Mouse (Mus musculus) hindlimb bud, embryonic 11.5 days (tissue): Measurements from ENCODE around the gene G430095P16Rik.

Experiments
- DNase-seq: peaks from one replicate; pipeline ENCODE4 v3.0.0-alpha.2; 2012; ENCODE audit warnings: low read depth, low spot score; ENCODE audit errors: extremely low spot score

The G430095P16Rik gene

DNA sequence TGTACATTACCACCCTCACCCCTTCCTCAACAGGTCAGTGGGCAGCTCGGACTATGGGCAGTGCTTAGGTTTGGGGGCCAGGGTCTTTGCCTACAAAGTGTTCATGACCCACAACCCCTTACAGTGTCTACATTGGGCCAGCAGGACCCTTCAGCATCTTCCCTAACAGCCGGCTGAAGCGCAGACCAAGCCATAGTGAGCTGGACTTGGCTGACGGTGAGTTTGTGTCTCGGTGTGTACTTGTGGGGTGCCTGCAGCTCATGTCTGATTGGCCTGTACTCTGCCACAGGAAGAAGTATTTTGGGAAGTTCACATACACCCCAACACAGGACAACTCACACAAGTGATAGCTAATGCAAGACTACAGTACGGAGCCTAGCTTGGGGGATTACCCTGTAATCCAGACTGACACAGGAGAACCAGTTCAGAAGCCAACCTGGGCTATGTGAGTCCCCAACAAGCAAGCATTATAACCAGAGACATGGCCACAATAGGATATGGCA, 19.8 kb upstream of the G430095P16Rik start:
- no peak for DNase-seq

DNA sequence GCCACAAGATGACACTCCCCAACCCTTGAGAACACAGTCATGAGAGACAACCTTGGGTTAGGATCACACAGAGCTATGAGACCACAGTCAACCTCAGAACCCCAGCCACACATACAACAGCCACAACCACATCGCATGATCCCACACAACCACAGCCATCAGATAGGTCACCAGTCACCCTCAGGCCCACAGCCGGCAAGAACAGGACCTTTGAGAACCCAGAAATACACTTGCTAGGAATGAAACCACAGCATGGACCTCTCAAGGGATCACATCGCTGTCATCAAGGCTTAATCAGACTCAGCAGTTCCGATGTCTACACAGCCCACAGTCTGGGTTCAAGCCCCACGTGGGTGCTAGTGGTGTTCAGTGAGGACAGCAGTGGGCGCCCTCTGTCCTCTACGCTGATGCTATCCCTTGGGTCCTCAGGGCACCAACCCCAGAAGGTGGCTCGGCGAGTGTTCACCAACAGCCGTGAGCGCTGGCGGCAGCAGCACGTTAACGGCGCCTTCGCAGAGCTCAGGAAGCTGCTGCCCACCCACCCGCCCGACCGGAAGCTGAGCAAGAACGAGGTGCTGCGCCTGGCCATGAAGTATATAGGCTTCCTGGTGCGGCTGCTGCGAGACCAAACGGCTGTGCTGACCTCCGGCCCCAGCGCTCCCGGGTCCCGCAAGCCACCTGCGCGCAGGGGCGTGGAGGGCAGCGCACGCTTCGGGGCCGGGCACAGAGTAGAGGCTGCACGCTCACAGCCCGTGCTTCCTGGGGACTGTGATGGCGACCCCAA, 19.1 kb upstream of the G430095P16Rik start:
- no peak for DNase-seq

DNA sequence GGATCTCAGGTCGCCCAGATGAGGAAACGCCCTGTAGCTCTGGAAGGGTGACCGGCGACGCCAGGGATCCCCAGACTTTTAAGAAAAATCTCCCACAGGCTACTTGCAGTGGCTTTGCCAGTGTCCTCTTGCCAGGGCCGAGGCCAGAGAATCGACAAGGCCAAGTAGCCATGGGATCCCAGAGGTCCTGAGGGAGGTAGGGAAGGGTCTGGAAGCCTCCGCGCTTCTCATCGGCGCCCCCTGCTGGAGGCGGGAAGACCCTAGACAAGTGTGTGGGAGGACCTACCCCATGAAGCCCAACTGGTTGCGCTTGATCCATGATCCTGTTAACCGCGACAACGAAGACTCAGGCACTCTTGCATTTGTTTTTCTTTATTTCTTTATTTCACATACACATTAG, 18.5 kb upstream of the G430095P16Rik start:
- no peak for DNase-seq

DNA sequence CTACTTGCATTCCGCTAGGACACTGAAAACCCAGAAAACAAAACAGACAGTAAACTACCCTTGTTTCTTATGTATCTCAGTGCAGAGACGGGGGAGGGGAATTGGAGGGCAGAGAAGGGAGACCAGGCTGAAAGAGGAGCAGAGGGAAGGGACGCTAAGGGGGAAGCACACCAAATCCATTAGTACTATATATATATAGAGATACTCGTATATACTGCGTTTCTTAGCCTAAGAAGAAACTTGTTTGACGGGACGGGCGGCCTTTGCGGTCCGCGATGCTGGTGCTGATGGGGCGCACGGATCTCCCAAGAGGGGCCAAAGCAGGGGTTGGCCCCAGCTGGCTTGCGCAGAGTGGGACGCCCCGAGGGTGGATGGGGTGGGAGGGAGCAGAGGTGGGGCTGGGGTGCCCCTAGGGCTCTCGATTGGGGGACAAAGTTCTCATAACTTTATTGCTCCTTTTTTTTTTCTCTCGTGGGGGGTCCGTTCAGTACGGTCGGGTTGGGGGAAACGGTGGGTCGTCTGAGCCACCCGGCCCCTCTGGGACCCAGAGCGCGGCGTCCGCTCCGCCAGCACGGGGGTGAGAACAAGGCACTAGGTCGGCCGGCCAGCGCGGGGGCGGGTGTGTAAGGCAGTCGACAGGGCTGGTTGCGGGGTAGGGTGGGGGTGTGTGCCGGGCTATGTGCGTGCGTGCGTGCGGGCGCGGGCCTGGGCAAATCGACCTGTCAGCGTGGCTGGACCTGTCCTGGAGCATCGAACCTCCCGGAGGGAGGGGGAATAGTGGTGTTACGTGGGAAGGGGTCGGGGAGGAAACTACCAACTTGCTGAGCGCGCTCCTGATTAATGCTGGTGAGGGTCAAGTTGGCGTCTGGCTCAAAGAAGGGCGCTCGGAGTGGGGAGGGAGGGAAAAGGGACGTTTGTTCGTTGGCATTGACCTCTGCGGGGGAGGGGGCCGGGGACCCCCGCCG, 17.7 kb upstream of the G430095P16Rik start:
- DNase-seq, result no peak

DNA sequence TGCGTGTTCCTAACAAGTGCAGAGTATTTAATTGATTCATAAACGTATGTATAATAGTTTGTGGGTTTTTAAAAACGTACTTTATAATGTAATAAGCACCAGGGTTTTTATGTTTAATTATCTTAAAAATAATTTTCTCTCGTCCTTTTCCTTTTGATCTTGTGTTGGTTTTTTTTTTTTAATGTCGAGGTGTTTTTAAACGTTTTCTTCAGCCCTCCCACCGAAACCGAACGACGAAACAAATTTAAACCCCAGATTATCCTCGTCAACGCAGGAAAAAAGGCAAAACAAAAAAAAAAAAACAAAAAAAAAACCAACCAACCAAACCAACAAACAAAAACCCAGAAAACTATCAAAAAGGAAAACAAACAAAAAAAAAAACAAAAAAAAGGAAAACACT, 16.8 kb upstream of the G430095P16Rik start:
- no peak for DNase-seq

DNA sequence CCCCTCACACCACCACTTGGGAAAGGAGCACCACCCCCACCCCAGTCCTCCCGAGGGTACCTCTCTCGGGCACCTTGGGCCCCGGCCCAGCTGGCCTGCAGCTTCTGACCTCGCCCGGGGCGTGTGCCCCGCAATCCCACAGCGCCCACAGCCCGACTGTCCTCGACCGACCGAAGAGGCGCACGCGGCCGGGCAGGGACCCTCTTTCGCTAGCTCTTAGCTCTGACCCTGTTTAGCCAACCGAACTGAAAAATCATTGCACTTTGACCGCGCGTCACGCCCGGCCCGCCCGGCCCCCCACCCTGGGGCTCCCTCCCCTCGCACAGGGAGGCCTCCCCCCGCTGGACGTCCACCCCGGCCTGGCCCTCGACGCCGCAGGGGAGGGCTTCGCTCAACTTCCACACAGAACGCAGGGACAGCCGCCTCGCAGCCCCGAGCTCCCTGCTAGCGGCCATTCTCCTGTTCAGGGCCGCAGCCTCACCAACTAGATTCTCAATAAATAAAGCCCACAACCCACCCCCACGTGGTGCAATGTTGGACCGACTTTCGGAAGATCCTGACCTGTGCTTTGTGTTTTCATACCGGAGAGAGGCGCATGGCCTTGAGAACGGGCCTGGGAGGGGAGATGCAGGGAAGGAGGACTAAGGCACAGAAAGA, 16.1 kb upstream of the G430095P16Rik start:
- DNase-seq, result no peak

DNA sequence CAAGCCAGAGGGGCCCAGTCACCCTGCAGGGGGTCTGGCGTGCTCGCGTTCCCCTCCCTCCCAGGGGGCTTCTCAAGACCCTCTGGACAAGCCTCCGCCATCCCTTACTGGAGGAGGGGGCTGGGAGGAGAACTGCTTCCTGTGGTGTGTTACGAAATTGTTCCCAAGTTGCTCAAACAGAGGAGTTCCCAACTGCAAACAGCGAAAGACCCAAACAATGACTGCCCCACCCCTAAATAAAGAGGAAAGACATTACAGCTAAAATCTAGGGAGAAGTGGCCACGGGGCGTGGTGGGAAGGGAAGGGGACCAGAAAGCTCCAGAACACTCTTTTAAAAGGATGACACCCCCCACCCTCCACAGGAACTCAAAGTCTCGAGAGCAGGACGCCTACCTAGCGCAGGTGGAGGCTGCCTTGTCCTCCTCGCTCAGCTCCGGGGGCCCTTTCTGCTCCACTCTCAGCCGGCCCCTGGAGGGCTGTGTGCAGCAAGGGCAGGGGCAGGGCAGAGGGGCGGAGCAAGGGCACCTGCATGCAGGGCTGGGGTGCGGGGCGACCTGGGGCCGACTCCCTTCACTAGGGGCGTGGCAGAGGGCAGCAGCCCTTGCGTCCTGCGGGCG, 15.4 kb upstream of the G430095P16Rik start:
- DNase-seq, result no peak

DNA sequence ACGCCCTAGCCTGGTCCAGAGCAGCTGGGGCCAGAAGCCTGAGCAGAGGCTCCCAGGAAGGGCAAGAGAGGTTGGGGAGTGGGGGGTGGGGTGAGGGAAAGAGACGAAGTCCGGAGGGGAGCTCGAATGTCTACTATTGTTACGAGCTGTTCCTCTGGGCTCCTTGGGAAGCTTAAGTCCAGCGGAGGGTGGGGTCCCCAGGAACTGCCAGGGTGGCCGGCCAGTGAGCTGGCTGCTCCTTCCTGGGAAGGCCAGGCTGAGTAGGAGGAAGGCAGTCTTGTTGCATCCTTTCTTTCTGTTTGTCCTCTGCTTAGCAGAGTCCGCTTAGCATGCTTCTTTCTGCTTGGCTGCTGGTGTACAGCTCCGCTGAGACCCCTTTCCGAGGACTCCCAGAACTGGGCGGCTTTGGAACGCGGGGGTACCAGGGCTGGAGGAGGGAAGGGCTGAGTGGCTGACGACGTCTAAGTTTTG, 14.7 kb upstream of the G430095P16Rik start:
- no peak for DNase-seq

DNA sequence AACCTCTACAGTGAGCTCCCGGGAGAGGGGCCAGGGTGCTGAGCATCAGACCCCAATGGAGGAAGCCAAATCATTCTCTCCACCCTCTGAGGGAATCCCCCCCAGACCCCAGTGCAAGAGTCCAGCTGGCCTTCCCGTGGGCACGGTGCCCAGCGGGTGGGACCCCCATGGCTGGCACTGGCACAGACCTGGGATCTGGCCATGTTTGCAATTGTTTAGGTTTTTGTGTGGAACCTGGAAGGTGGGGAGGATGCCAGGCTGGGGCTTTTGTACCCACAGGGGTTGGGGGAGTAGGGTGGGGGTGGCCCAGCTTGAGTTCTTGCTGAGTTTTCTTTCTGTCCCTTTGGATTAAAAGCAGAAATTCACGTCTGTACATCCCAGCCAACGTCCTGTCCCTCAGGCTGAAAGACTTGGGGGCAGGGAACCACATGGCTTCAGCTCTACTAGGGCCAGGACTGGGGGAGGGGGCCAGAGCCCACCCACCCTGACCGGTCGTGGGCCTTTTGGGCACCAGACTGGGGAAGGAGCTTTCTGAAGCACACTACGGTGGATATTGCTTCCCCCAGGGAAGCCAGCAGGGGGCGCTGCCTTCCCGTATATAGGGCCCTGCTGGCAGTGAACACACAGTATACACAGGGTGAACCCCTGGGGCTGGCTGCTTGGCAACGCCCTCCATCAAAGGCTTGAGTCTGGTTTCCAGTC, 13.9 kb upstream of the G430095P16Rik start:
- no peak for DNase-seq

DNA sequence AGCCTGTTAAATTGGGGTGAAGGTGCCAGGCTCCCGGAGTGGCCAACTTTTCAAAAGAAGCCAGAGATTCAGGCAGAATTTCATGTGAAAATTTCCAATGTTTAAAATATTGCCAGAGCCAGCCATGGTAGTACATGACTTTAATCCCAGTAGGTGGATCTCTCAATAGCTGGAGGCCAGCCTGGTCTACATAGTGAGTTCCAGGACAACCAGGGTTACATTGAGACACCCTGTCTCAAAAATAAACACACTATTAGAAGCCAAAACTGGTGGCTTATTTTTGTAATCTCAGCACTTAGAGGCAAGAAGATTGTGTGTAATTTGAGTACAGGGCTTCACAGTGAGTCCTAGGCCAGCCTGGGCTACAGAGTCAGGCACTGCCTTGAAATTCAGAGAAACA, 12.9 kb upstream of the G430095P16Rik start:
- no peak for DNase-seq

DNA sequence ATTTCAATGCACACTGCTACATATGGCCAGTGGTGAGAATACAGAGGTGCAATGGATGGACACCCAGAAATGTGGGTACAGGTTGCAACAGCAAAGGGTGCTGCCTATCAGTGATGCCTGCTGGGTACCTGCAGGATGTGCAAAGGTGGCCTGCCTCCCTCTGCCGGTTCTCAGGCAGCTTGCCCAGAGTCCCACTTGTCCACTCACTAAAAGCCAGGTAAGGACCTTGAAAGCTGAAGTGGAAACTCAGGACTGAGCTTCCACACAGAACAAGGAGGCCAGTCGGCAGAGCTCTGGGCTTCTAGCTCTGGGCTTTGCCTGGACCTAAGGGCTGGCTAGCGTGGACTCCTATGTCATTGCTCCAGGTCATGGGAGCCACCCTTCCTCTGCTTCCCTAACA, 11.5 kb upstream of the G430095P16Rik start:
- DNase-seq, result no peak

DNA sequence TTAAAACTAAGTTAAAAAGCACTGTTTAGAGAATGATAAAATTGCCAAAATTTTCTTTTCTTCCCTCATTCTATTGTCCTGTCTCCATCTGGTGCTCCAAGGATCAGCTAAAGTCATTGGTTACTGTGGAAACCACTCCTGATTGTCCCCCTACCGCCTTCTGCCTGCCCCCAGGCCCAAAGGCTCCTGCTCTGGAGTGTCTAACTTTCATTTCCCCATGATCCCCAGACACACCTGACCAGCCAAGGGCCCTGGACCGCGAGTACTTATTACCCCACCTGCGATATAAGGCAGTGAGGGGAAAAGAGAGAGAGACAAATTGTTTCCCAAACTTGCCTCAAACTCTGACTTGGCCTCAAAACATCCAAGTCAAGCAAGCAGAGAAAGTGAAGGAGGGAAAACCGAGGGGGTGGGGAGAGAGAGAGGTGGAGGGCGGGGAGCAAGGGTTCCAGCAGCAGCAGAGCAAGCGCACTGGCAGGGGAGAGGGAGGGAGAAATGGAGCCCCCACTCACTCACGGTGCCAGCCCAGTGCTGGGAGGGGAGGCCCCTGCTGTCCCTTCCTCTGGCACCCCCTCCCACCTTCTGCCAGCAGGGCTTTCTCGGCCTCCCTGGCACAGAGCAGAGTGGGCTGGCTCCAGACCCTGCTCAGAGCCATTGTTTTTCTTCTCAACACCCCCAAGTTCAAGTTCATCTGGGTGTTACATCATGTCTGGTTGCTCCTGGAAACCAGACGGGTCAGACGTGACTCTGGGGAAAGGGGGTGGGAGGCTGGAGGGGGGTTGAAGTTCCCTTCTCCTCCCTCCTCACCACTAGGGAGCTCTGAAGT, 10.7 kb upstream of the G430095P16Rik start:
- no peak for DNase-seq

DNA sequence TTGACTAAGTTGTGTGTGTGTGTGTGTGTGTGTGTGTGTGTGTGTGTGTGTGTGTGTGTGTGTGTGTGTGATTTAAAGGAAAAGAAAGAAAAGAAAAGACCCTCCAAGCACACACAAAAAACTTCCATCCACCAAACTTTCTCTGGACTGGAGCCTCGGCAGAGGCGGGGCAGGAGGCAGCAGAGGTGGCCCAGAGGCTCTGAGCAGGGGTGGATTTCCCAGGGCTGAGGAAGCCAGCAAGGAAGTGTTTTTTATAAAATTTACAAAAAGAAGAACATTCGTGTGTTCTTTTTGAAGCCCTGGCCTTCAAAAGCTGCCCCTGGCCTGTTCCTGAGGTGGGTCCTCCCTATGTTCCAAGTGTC, 10.1 kb upstream of the G430095P16Rik start:
- no peak for DNase-seq

DNA sequence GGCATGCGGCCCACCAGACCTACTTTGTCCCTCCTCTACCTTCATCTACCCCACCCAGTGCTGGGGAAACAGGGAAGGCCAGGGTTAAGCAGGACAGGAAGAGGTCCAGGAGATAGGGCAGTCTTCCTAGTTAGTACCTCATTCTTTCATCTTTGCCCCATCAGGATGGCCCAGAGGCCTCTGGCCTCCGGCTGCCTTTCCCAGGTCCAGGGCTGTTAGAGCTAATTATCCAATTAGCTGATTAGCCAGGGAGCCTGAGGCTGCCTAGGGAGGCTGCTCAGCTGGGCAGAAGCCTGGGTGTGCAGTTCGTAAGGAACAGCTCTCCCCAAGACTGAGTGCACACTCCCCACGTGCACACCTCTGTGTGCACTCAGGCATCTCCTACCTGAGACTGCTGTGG, 9.4 kb upstream of the G430095P16Rik start:
- no peak for DNase-seq

DNA sequence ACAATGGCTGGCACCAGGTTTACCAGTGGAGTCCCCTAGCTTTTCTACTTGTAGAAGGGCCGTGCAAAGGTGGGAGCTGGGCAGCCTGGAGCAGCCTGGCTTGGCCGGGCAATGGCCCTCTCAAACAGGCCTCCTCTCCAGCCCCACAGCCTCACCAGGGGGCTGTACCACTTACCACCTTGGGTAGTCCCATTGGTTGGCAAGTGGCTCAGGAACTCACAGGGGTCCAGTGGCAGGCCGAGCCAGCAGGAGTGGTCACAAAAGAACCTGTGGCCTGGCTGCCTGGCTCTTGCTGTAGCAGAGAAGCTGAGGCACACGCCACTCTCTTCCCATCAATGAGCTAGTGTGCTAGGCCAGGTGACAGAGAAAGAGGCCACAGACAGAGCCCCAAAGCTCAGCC, 8.6 kb upstream of the G430095P16Rik start:
- DNase-seq, result no peak

DNA sequence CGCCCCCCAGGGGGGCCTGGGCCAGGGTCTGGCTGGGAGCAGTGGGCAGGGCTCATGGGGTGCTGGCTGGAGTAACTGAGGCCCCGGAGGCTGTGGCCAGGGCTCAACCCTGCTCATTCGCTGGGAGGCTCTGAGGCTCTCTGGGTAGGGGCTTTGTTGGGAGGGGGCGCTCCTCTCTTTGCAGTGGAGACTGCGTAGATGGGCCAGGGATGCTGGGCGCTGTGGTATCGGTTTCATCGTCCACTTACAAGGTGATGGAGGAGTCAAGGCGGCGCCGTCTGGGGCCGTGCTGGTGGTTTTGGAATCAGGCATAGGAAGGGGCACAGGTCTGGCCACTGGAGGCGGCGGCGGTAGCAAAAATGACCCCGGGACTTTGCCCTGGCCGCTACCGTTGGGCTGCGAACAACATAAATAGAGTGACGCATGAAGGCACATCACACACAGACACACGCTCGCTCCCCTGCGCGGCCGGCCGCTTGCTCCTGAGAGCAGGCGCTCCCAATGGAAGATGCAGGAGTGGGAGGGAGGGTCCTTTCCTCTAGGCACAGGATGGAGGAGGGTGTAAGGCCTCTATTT, 6.8 kb upstream of the G430095P16Rik start:
- DNase-seq, result no peak

DNA sequence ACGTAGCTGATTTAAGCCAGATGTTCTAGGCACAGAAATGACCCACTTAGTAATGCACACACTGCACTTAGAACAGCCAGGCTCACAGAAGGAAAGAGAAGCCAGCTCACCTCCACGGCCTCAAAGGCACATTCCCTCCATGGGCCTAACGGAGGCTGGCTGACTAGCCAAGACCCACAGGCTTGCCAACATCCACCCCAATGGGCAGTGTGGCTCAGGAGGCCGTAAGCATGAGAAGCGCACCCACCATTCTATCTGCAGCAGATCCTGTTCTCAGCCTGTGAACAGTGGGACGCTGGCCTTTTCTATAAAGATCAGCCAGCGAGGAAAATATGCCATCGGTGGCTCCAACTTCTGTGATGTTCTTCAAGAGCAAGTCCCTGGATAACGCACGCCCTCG, 6.0 kb upstream of the G430095P16Rik start:
- DNase-seq, result no peak

DNA sequence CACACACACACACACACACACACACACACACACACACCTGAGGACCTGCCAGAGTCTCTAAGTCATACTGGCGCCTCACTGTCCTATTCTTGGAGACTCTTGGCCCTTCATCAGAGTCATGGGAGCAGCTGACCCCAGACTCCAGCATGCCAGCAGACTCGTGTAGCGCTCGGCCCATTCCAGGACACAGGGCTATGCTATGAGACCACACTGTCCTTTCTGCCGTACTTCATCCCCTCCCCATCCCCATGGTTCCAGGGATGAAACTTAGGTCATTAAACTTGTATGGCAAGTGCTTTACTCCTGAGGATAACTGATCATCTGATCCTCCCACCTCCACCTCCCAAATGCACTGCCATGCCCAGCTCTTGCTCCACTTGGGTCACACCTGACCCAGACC, 4.3 kb upstream of the G430095P16Rik start:
- DNase-seq, result no peak
